Comparison of ENCODE assay signal across 8 mouse cellular contexts in the genomic region with DNA sequence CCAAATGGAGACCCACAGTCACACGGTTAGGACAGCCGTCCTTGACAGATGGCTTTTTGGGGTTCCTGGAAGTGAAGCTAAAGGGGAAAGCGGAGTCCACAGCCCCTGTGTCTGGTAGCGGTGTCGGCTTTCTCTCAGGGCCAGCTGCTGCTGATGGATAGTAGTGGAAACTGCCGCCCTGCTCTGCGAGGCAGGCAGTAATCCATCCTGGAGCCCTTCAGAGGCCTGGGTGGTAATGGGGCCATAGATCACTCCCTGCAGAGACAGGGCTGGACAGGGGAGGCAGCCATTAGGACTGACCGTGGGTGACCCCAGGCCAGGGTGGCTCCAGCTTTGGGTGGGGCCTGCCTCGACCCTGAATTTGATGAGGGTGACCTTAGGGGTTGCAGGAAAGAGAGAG.
A peak's percentile ranks its signal among the peaks of the same experiment; 100 is the strongest.
DNase-seq lines count a peak whose midpoint lies in the region; ATAC-seq lines count a peak whose summit lies in the region.

No protein-coding gene starts in this region.

- peaks cover 69% of the 10 kb centered on the region for H3K4me1 ChIP-seq in intestine, embryonic 16.5 days (ENCODE audit: control insufficient read depth, insufficient read depth, low read length)
- peaks cover 77% of the 10 kb centered on the region for H3K4me1 ChIP-seq in midbrain, embryonic 13.5 days (replicated peaks)

- H3K4me2 ChIP-seq in intestine, embryonic 16.5 days (ENCODE audit: low read depth, low read length), result no peak overlapping the region
- H3K4me2 ChIP-seq in midbrain, embryonic 13.5 days (replicated peaks), result no peak overlapping the region

- ATAC-seq in intestine, embryonic 16.5 days, result no peak
- no peak for ATAC-seq in midbrain, embryonic 13.5 days

- no peaks in the 10 kb centered on the region for H3K27me3 ChIP-seq in intestine, embryonic 16.5 days (replicated peaks; ENCODE audit: control insufficient read depth, insufficient read depth, low read length)
- no peaks in the 10 kb centered on the region for H3K27me3 ChIP-seq in midbrain, embryonic 13.5 days

- intact Hi-C loops in gastrocnemius, postnatal 36 days (cut with DNase I), result no loop called here

- H3K9me3 ChIP-seq in intestine, embryonic 16.5 days (ENCODE audit: control insufficient read depth, low read length), result no peaks in the 10 kb centered on the region
- H3K9me3 ChIP-seq in midbrain, embryonic 13.5 days, result no peaks in the 10 kb centered on the region

- no peak overlapping the region for H3K9ac ChIP-seq in intestine, embryonic 16.5 days (ENCODE audit: low read depth, low read length)
- peak overlapping the region; percentile 5; the same call in 1 of the 2 replicates for H3K9ac ChIP-seq in midbrain, embryonic 13.5 days (replicated peaks)

- peak; percentile 33 for DNase-seq in gastrocnemius, adult 18-20 months (ENCODE audit: low spot score)
- DNase-seq in gastrocnemius, postnatal 36 days, result no peak
- DNase-seq in embryo, embryonic 10.5 days (ENCODE audit: low spot score), result peak; percentile 82
- DNase-seq in layer of hippocampus, postnatal 25 days (ENCODE audit: extremely low spot score in 1 of 2, low spot score in 1 of 2), result no peak
- no peak for DNase-seq in spleen, postnatal 36 days (ENCODE audit: low spot score in 2 of 2)
- no peak for DNase-seq in urinary bladder, postnatal 10 days (ENCODE audit: low spot score)

- H3K36me3 ChIP-seq in intestine, embryonic 16.5 days (ENCODE audit: control insufficient read depth, insufficient read depth, low read length), result no peaks in the 10 kb centered on the region
- H3K36me3 ChIP-seq in midbrain, embryonic 13.5 days, result no peaks in the 10 kb centered on the region

- peak overlapping the region; percentile 27 for H3K27ac ChIP-seq in intestine, embryonic 16.5 days (ENCODE audit: low read length)
- peak overlapping the region; percentile 41 for H3K27ac ChIP-seq in midbrain, embryonic 13.5 days

- 37% methylated on average over 9 of the region's 9 CpGs for WGBS in intestine, embryonic 16.5 days
- WGBS in midbrain, embryonic 13.5 days, result 32% methylated on average over 9 of the region's 9 CpGs

- no peak overlapping the region for H3K4me3 ChIP-seq in intestine, embryonic 16.5 days (ENCODE audit: low read length)
- H3K4me3 ChIP-seq in midbrain, embryonic 13.5 days (replicated peaks), result no peak overlapping the region

Comparison
In these comparisons a context has a peak if more than half of its experiments do, and no peak if none do; other contexts are left out.
1. DNase-seq: peak in gastrocnemius, adult 18-20 months (single experiment) and embryo, embryonic 10.5 days (single experiment); none in gastrocnemius, postnatal 36 days (0 of 2), layer of hippocampus, postnatal 25 days (0 of 2), spleen, postnatal 36 days (0 of 2) and urinary bladder, postnatal 10 days (single experiment).